Mouse (Mus musculus) lung, embryonic 16.5 days (tissue): ENCODE results near the gene Gm4305. TPM values are rescaled to one million over a fixed set of nuclear protein-coding genes. Genes with fewer than 3 reads are reported as not detected.
"Not testable (repeated sequence)": the region's sequence is repeated elsewhere in the genome, so short reads cannot be mapped to it uniquely, and the experiment has no call there.

Experiments used
- ATAC-seq: fragments of 200-750 bp; cut with Nextera tagmentation; 2 replicates; pipeline ENCODE4 v1.8.0; 2017; ENCODE audit warnings: low read depth, mild to moderate bottlenecking, moderate library complexity
- H3K27ac ChIP-seq: fragments of 300-500 bp; sonication (generic); 2 replicates; pipeline ENCODE4 v1.5.1; 2014; ENCODE audit warnings: mild to moderate bottlenecking, control low read depth, low read length
- H3K27me3 ChIP-seq: fragments of 300-500 bp; sonication (generic); 2 replicates; pipeline ENCODE4 v1.6.1; 2014; ENCODE audit warnings: low read depth, low read length, mixed read lengths; ENCODE audit not compliant: control insufficient read depth, insufficient read depth
- H3K36me3 ChIP-seq: fragments of 300-500 bp; sonication (generic); 2 replicates; pipeline ENCODE4 v1.6.1; 2014; ENCODE audit warnings: low read length; ENCODE audit not compliant: control insufficient read depth, insufficient read depth
- H3K4me1 ChIP-seq: fragments of 300-500 bp; sonication (generic); replicated peaks from 2 replicates; pipeline ENCODE4 v1.6.1; 2014; ENCODE audit warnings: low read length, mixed read lengths; ENCODE audit not compliant: control insufficient read depth, insufficient read depth
- H3K4me2 ChIP-seq: fragments of 300-500 bp; sonication (generic); 2 replicates; pipeline ENCODE4 v1.6.1; 2014; ENCODE audit warnings: low read depth, low read length, control low read depth
- H3K4me3 ChIP-seq: fragments of 300-500 bp; sonication (generic); 2 replicates; pipeline ENCODE4 v1.5.1; 2014; ENCODE audit warnings: mild to moderate bottlenecking, low read length, control low read depth
- H3K9ac ChIP-seq: fragments of 300-500 bp; sonication (generic); 2 replicates; pipeline ENCODE4 v1.6.1; 2014; ENCODE audit warnings: low read length, control low read depth
- H3K9me3 ChIP-seq: fragments of 300-500 bp; sonication (generic); 2 replicates; pipeline ENCODE4 v1.6.1; 2016; ENCODE audit warnings: low read length; ENCODE audit not compliant: control insufficient read depth
- WGBS: fragments of 180-500 bp; shearing (Covaris S2); extraction: QIAGEN DNeasy Blood & Tissue Kit; methylation state at CpG from one replicate; pipeline ENCODE4 v1.1.7; 2014; 5-methylcytosine and 5-hydroxymethylcytosine counted together
- polyA plus RNA-seq: library from polyadenylated mRNA; unstranded; fragments of >200 nt; fragmentation: Nextera tagmentation; extraction: Ambion mirVana; gene quantifications from 2 replicates; pipeline ENCODE4 v1.2.1, GENCODE M21; 2015

Gm4305 gene
- not detected in 2 replicates for polyA plus RNA-seq

DNA sequence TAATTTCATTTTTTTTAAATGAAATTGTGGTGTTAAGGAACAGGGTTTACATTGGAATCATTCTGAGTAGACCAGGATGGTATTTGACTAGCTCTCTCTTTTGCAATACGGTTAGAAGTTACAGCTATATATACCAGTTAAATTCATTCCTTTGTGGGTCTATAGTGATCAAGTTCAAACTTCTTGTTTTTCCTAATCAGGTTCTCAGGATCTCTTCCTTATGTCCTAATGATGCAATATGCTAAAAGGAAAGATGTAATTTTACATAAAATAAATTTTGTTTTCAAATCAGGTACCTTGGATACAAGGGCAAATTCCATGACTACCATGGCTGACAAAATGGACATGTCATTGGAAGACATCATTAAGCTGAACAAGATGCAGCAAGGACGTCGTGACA is at the start of gene Gm4305:
Gene Gm4305 (plus strand): TSS at position 301 of the 400 bp plus-strand sequence.
- not testable (repeated sequence) for H3K4me2 ChIP-seq, H3K4me1 ChIP-seq, H3K27me3 ChIP-seq, ATAC-seq, H3K27ac ChIP-seq, H3K4me3 ChIP-seq, H3K36me3 ChIP-seq, H3K9ac ChIP-seq, H3K9me3 ChIP-seq
- no CpG with 5 or more reads among the region's 3 CpGs for WGBS

DNA sequence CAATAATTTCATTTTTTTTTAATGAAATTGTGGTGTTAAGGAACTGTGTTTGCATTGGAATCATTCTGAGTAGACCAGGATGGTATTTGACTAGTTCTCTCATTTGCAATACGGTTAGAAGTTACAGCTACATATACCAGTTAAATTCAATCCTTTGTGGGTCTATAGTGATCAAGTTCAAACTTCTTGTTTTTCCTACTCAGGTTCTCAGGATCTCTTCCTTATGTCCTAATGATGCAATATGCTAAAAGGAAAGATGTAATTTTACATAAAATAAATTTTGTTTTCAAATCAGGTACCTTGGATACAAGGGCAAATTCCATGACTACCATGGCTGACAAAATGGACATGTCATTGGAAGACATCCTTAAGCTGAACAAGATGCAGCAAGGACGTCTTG is 15.5 kb upstream of the Gm4305 start, which contains the start of gene Gm4301:
Gene Gm4301 (plus strand): TSS at position 301 of the 400 bp plus-strand sequence.
- not testable (repeated sequence) for H3K27ac ChIP-seq, H3K4me3 ChIP-seq, ATAC-seq, H3K27me3 ChIP-seq, H3K9me3 ChIP-seq, H3K4me2 ChIP-seq, H3K9ac ChIP-seq, H3K4me1 ChIP-seq, H3K36me3 ChIP-seq
- no CpG with 5 or more reads among the region's 2 CpGs for WGBS

DNA sequence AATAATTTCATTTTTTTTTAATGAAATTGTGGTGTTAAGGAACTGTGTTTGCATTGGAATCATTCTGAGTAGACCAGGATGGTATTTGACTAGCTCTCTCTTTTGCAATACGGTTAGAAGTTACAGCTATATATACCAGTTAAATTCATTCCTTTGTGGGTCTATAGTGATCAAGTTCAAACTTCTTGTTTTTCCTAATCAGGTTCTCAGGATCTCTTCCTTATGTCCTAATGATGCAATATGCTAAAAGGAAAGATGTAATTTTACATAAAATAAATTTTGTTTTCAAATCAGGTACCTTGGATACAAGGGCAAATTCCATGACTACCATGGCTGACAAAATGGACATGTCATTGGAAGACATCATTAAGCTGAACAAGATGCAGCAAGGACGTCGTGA is 10.4 kb upstream of the Gm4305 start, which contains the start of gene Gm4302:
Gene Gm4302 (plus strand): TSS at position 301 of the 400 bp plus-strand sequence.
- ATAC-seq, H3K9ac ChIP-seq, H3K36me3 ChIP-seq, H3K4me1 ChIP-seq, H3K4me2 ChIP-seq, H3K4me3 ChIP-seq, H3K9me3 ChIP-seq, H3K27ac ChIP-seq, H3K27me3 ChIP-seq: not testable (repeated sequence)
- WGBS, result no CpG with 5 or more reads among the region's 3 CpGs

DNA sequence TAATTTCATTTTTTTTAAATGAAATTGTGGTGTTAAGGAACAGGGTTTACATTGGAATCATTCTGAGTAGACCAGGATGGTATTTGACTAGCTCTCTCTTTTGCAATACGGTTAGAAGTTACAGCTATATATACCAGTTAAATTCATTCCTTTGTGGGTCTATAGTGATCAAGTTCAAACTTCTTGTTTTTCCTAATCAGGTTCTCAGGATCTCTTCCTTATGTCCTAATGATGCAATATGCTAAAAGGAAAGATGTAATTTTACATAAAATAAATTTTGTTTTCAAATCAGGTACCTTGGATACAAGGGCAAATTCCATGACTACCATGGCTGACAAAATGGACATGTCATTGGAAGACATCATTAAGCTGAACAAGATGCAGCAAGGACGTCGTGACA is 5.2 kb upstream of the Gm4305 start, which contains the start of gene Gm4303:
Gene Gm4303 (plus strand): TSS at position 301 of the 400 bp plus-strand sequence.
- WGBS, result no CpG with 5 or more reads among the region's 3 CpGs
- not testable (repeated sequence) for H3K4me1 ChIP-seq, H3K9ac ChIP-seq, ATAC-seq, H3K9me3 ChIP-seq, H3K4me3 ChIP-seq, H3K27ac ChIP-seq, H3K36me3 ChIP-seq, H3K27me3 ChIP-seq, H3K4me2 ChIP-seq

DNA sequence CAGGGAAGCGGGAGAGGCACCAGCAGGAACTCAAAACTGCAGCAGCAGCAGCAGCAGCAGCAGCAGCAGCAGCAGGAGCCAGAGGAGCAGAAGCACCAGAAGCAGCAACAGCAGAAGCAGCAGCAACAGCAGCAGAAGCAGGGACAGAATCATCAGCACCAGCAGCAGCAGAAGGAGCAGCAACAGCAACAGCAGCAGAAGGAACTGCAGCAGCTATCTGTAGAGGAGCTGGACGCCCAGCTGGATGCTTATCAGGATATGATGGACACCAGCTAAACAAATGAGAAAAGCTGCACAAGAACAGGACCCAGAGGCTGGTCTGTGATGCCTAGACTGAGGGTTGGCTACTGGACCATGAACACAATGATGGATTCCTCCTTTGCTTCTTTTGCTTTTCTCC is 5.9 kb downstream of the Gm4305 start:
- ATAC-seq, H3K4me2 ChIP-seq, H3K9ac ChIP-seq, H3K9me3 ChIP-seq, H3K27ac ChIP-seq, H3K27me3 ChIP-seq, H3K36me3 ChIP-seq, H3K4me1 ChIP-seq, H3K4me3 ChIP-seq: not testable (repeated sequence)
- 59% methylated on average over 2 of the region's 2 CpGs for WGBS

DNA sequence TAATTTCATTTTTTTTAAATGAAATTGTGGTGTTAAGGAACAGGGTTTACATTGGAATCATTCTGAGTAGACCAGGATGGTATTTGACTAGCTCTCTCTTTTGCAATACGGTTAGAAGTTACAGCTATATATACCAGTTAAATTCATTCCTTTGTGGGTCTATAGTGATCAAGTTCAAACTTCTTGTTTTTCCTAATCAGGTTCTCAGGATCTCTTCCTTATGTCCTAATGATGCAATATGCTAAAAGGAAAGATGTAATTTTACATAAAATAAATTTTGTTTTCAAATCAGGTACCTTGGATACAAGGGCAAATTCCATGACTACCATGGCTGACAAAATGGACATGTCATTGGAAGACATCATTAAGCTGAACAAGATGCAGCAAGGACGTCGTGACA is 10.1 kb downstream of the Gm4305 start, which contains the start of gene Gm4307:
Gene Gm4307 (plus strand): TSS at position 301 of the 400 bp plus-strand sequence.
- not testable (repeated sequence) for H3K4me2 ChIP-seq, H3K9ac ChIP-seq, H3K27ac ChIP-seq, ATAC-seq, H3K4me1 ChIP-seq, H3K9me3 ChIP-seq, H3K4me3 ChIP-seq, H3K36me3 ChIP-seq, H3K27me3 ChIP-seq
- WGBS, result no CpG with 5 or more reads among the region's 3 CpGs

DNA sequence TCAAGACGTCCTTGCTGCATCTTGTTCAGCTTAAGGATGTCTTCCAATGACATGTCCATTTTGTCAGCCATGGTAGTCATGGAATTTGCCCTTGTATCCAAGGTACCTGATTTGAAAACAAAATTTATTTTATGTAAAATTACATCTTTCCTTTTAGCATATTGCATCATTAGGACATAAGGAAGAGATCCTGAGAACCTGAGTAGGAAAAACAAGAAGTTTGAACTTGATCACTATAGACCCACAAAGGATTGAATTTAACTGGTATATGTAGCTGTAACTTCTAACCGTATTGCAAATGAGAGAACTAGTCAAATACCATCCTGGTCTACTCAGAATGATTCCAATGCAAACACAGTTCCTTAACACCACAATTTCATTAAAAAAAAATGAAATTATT is 31.6 kb downstream of the Gm4305 start, which contains the start of gene Gm4312:
Gene Gm4312 (minus strand): TSS at position 101 of the 400 bp plus-strand sequence.
- not testable (repeated sequence) for H3K27me3 ChIP-seq, H3K4me2 ChIP-seq, H3K27ac ChIP-seq, H3K36me3 ChIP-seq, ATAC-seq, H3K9ac ChIP-seq, H3K4me1 ChIP-seq, H3K4me3 ChIP-seq, H3K9me3 ChIP-seq
- WGBS, result no CpG with 5 or more reads among the region's 2 CpGs

Other genes with a start within 250 kb of the Gm4305 start
- gene Gm4301, start 15.4 kb upstream of the Gm4305 start, polyA plus RNA-seq, result not detected in 2 replicates
- gene Gm4302, start 10.3 kb upstream of the Gm4305 start, polyA plus RNA-seq, result not detected in 2 replicates
- gene Gm4303, start 5.1 kb upstream of the Gm4305 start, polyA plus RNA-seq, result not detected in 2 replicates
- gene Gm4307, start 10.2 kb downstream of the Gm4305 start, polyA plus RNA-seq, result not detected in 2 replicates
- gene Gm4312, start 31.5 kb downstream of the Gm4305 start, polyA plus RNA-seq, result not detected in 2 replicates
- gene Tmtc3, start 136.3 kb downstream of the Gm4305 start, polyA plus RNA-seq, result 25.1 and 28.1 TPM in 2 replicates
- gene Cep290, start 136.5 kb downstream of the Gm4305 start, polyA plus RNA-seq, result 5.4 and 6.2 TPM in 2 replicates
- 7.1 and 8.8 TPM in 2 replicates for gene 4930430F08Rik, start 239.3 kb downstream of the Gm4305 start, polyA plus RNA-seq
- not detected in 2 replicates for gene 1700017N19Rik, start 239.4 kb downstream of the Gm4305 start, polyA plus RNA-seq